Mouse (Mus musculus) limb, embryonic 15.5 days (tissue): ENCODE measurements at regions not wholly inside any gene's neighbourhood (a gene's known extent, or its start where the extent isn't known, plus 50 kb on each side); places are given as distances from the start of the nearest gene placed in this dataset.
"Not testable (repeated sequence)": the region's sequence is repeated elsewhere in the genome, so short reads cannot be mapped to it uniquely, and the experiment has no call there.

Experiments used
- ATAC-seq: fragments of 200-750 bp; cut with Nextera tagmentation; 2 replicates; pipeline ENCODE4 v1.8.0; 2017; ENCODE audit warnings: low read depth, moderate TSS enrichment; ENCODE audit not compliant: insufficient number of reproducible peaks, low FRiP score, low TSS enrichment
- H3K27ac ChIP-seq: fragments of 300-500 bp; sonication (generic); 2 replicates; pipeline ENCODE4 v1.5.1; 2015; ENCODE audit warnings: moderate library complexity, mild to moderate bottlenecking, inconsistent platforms
- H3K27me3 ChIP-seq: fragments of 300-500 bp; sonication (generic); 2 replicates; pipeline ENCODE4 v1.6.1; 2015; ENCODE audit warnings: inconsistent platforms
- H3K36me3 ChIP-seq: fragments of 300-500 bp; sonication (generic); 2 replicates; pipeline ENCODE4 v1.6.1; 2015; ENCODE audit warnings: inconsistent platforms
- H3K4me1 ChIP-seq: fragments of 300-500 bp; sonication (generic); 2 replicates; pipeline ENCODE4 v1.6.1; 2015; ENCODE audit warnings: inconsistent platforms
- H3K4me2 ChIP-seq: fragments of 300-500 bp; sonication (generic); 2 replicates; pipeline ENCODE4 v1.6.1; 2015; ENCODE audit warnings: mild to moderate bottlenecking, inconsistent platforms
- H3K4me3 ChIP-seq: fragments of 300-500 bp; sonication (generic); 2 replicates; pipeline ENCODE4 v1.5.1; 2015; ENCODE audit warnings: mild to moderate bottlenecking, inconsistent platforms
- H3K9ac ChIP-seq: fragments of 300-500 bp; sonication (generic); 2 replicates; pipeline ENCODE4 v1.6.1; 2015; ENCODE audit warnings: inconsistent platforms
- H3K9me3 ChIP-seq: fragments of 300-500 bp; sonication (generic); 2 replicates; pipeline ENCODE4 v1.6.1; 2016; ENCODE audit warnings: inconsistent platforms
- WGBS: fragments of 180-500 bp; shearing (Covaris S2); methylation state at CpG from one replicate; pipeline ENCODE4 v1.1.7; 2015; 5-methylcytosine and 5-hydroxymethylcytosine counted together

GRCm38 (mm10) chr8:42442786-42443185 is 698.5 kb downstream of the Triml1 start:
- no peak overlapping the region for H3K4me3 ChIP-seq
- no peaks in the 10 kb centered on the region for H3K27me3 ChIP-seq
- no peaks in the 10 kb centered on the region for H3K9me3 ChIP-seq
- H3K36me3 ChIP-seq, result no peaks in the 10 kb centered on the region
- no peak for ATAC-seq
- no peak overlapping the region for H3K27ac ChIP-seq
- H3K9ac ChIP-seq, result no peak overlapping the region
- H3K4me2 ChIP-seq, result no peak overlapping the region
- no peaks in the 10 kb centered on the region for H3K4me1 ChIP-seq

- H3K27me3 ChIP-seq, result no peaks in the 10 kb centered on the region
- H3K4me3 ChIP-seq, result no peak overlapping the region
- no peak overlapping the region for H3K27ac ChIP-seq
- no peak overlapping the region for H3K9ac ChIP-seq
- H3K4me1 ChIP-seq, result no peaks in the 10 kb centered on the region
- 0 out of 2 replicates have a peak, but pooled peaks have one; percentile 40 for ATAC-seq
- H3K9me3 ChIP-seq, result no peaks in the 10 kb centered on the region
- WGBS, result 38% methylated on average over 2 of the region's 2 CpGs
- H3K4me2 ChIP-seq, result no peak overlapping the region
- H3K36me3 ChIP-seq, result no peaks in the 10 kb centered on the region
Observed at GRCm38 (mm10) chr8:42402632-42403031, 738.7 kb downstream of the Triml1 start.

- Histone ChIP-seq H3K27ac (no peak overlapping the region), H3K4me1 (no peaks in the 10 kb centered on the region), H3K36me3 (no peaks in the 10 kb centered on the region), H3K9ac (no peak overlapping the region), H3K4me3 (no peak overlapping the region), H3K4me2 (no peak overlapping the region), H3K9me3 (no peaks in the 10 kb centered on the region), H3K27me3 (no peaks in the 10 kb centered on the region)
- ATAC-seq, result no peak
- WGBS, result 75% methylated on average over 3 of the region's 3 CpGs
Observed at GRCm38 (mm10) chr8:42396886-42397285, 744.4 kb downstream of the Triml1 start.

- Histone ChIP-seq H3K36me3 (no peaks in the 10 kb centered on the region), H3K9ac (no peak overlapping the region), H3K27ac (no peak overlapping the region), H3K4me3 (no peak overlapping the region), H3K27me3 (no peaks in the 10 kb centered on the region), H3K4me1 (no peaks in the 10 kb centered on the region), H3K9me3 (no peaks in the 10 kb centered on the region), H3K4me2 (no peak overlapping the region)
- 82% methylated on average over 3 of the region's 3 CpGs for WGBS
- no peak for ATAC-seq
Observed at GRCm38 (mm10) chr8:42388816-42389215, 752.5 kb downstream of the Triml1 start.

- Histone ChIP-seq H3K36me3 (no peaks in the 10 kb centered on the region), H3K9ac (no peak overlapping the region), H3K27me3 (no peaks in the 10 kb centered on the region), H3K27ac (no peak overlapping the region), H3K4me1 (no peaks in the 10 kb centered on the region), H3K4me2 (no peak overlapping the region), H3K9me3 (no peaks in the 10 kb centered on the region), H3K4me3 (no peak overlapping the region)
- no peak for ATAC-seq
- 33% methylated on average over 3 of the region's 3 CpGs for WGBS
Observed at GRCm38 (mm10) chr8:42348073-42348603, 793.1 kb downstream of the Triml1 start.

GRCm38 (mm10) chr8:42334708-42335107 is 806.6 kb downstream of the Triml1 start:
- H3K27ac ChIP-seq, result no peak overlapping the region
- H3K9ac ChIP-seq, result no peak overlapping the region
- H3K4me1 ChIP-seq, result no peaks in the 10 kb centered on the region
- H3K4me2 ChIP-seq, result no peak overlapping the region
- H3K27me3 ChIP-seq, result no peaks in the 10 kb centered on the region
- H3K36me3 ChIP-seq, result no peaks in the 10 kb centered on the region
- 89% methylated on average over 9 of the region's 9 CpGs for WGBS
- ATAC-seq, result no peak
- H3K4me3 ChIP-seq, result no peak overlapping the region
- no peaks in the 10 kb centered on the region for H3K9me3 ChIP-seq

- no peak for ATAC-seq
- Histone ChIP-seq H3K9ac (no peak overlapping the region), H3K27me3 (no peaks in the 10 kb centered on the region), H3K9me3 (no peaks in the 10 kb centered on the region), H3K4me1 (no peaks in the 10 kb centered on the region), H3K36me3 (no peaks in the 10 kb centered on the region), H3K27ac (no peak overlapping the region), H3K4me3 (no peak overlapping the region), H3K4me2 (no peak overlapping the region)
- 70% methylated on average over 4 of the region's 4 CpGs for WGBS
Observed at GRCm38 (mm10) chr8:42324663-42325062, 816.6 kb downstream of the Triml1 start.

GRCm38 (mm10) chr8:42322862-42323261 is 818.4 kb downstream of the Triml1 start:
- Histone ChIP-seq H3K9ac (no peak overlapping the region), H3K9me3 (no peaks in the 10 kb centered on the region), H3K27me3 (no peaks in the 10 kb centered on the region), H3K4me1 (no peaks in the 10 kb centered on the region), H3K27ac (no peak overlapping the region), H3K36me3 (no peaks in the 10 kb centered on the region), H3K4me2 (no peak overlapping the region), H3K4me3 (no peak overlapping the region)
- ATAC-seq, result no peak

- no peaks in the 10 kb centered on the region for H3K9me3 ChIP-seq
- H3K4me3 ChIP-seq, result no peak overlapping the region
- no peak overlapping the region for H3K27ac ChIP-seq
- 85% methylated on average over 1 of the region's 1 CpGs for WGBS
- no peaks in the 10 kb centered on the region for H3K36me3 ChIP-seq
- no peak for ATAC-seq
- H3K4me2 ChIP-seq, result no peak overlapping the region
- no peak overlapping the region for H3K9ac ChIP-seq
- H3K4me1 ChIP-seq, result no peaks in the 10 kb centered on the region
- no peaks in the 10 kb centered on the region for H3K27me3 ChIP-seq
Observed at GRCm38 (mm10) chr8:42311060-42311459, 830.2 kb downstream of the Triml1 start.

- H3K4me2 ChIP-seq, result no peak overlapping the region
- H3K27me3 ChIP-seq, result no peaks in the 10 kb centered on the region
- H3K4me1 ChIP-seq, result no peaks in the 10 kb centered on the region
- no peaks in the 10 kb centered on the region for H3K36me3 ChIP-seq
- H3K27ac ChIP-seq, result no peak overlapping the region
- H3K9me3 ChIP-seq, result no peaks in the 10 kb centered on the region
- no peak overlapping the region for H3K9ac ChIP-seq
- ATAC-seq, result no peak
- H3K4me3 ChIP-seq, result no peak overlapping the region
Observed at GRCm38 (mm10) chr8:42291392-42291791, 849.9 kb downstream of the Triml1 start.

- ATAC-seq, result no peak
- 97% methylated on average over 2 of the region's 2 CpGs for WGBS
- no peaks in the 10 kb centered on the region for H3K36me3 ChIP-seq
- H3K4me3 ChIP-seq, result no peak overlapping the region
- H3K4me2 ChIP-seq, result no peak overlapping the region
- H3K9me3 ChIP-seq, result no peaks in the 10 kb centered on the region
- no peaks in the 10 kb centered on the region for H3K4me1 ChIP-seq
- H3K9ac ChIP-seq, result no peak overlapping the region
- no peak overlapping the region for H3K27ac ChIP-seq
- H3K27me3 ChIP-seq, result no peaks in the 10 kb centered on the region
Observed at GRCm38 (mm10) chr8:42282011-42282410, 859.3 kb downstream of the Triml1 start.

GRCm38 (mm10) chr8:42253358-42253757 is 836.5 kb upstream of the Frg1 start:
- no peaks in the 10 kb centered on the region for H3K36me3 ChIP-seq
- H3K9me3 ChIP-seq, result no peaks in the 10 kb centered on the region
- no peak for ATAC-seq
- H3K27me3 ChIP-seq, result no peaks in the 10 kb centered on the region
- H3K27ac ChIP-seq, result no peak overlapping the region
- H3K9ac ChIP-seq, result no peak overlapping the region
- no peak overlapping the region for H3K4me2 ChIP-seq
- H3K4me1 ChIP-seq, result no peaks in the 10 kb centered on the region
- WGBS, result 47% methylated on average over 1 of the region's 1 CpGs
- H3K4me3 ChIP-seq, result no peak overlapping the region

- H3K27ac ChIP-seq, H3K4me1 ChIP-seq, ATAC-seq, H3K9me3 ChIP-seq, H3K4me3 ChIP-seq, H3K27me3 ChIP-seq, H3K4me2 ChIP-seq, H3K9ac ChIP-seq, H3K36me3 ChIP-seq: not testable (repeated sequence)
- 88% methylated on average over 1 of the region's 1 CpGs for WGBS
Observed at GRCm38 (mm10) chr8:42242321-42242720, 825.4 kb upstream of the Frg1 start.
